Mouse (Mus musculus) ovary, postnatal 14 days (tissue): ENCODE measurements at regions not wholly inside any gene's neighbourhood (a gene's known extent, or its start where the extent isn't known, plus 50 kb on each side); places are given as distances from the start of the nearest gene placed in this dataset.

Experiments used
- DNase-seq: peaks from one replicate; pipeline ENCODE4 v3.0.0; 2022; ENCODE audit warnings: low spot score

GRCm38 (mm10) chr15:93645950-93646349 is 50.3 kb upstream of the Prickle1 start:
- DNase-seq, result no peak
